Mouse (Mus musculus): Measurements from ENCODE around the gene Itga2b. TPM values are rescaled to one million over a fixed set of nuclear protein-coding genes. Genes with fewer than 3 reads are reported as not detected.

Gene Itga2b
- total RNA-seq, 2 experiments from 2014 or later, result 0.51 to 2.7 TPM

GRCm38 (mm10) chr11:102439093-102440082, 30.5 kb downstream of the Itga2b start:
- no peak for TF ChIP-seq CTCF (IDR thresholded peaks at IDR 0.05)
- no peak for DNase-seq
- intact Hi-C loops (cut with DNase I), result no loop called here
- H3K4me3 ChIP-seq, result no peak overlapping the region
- H3K27ac ChIP-seq, result no peak overlapping the region

- DNase-seq, result peak; percentile 87
- Histone ChIP-seq H3K27ac (peak overlapping the region; percentile 64), H3K4me3 (peak overlapping the region; percentile 74)
- intact Hi-C loops (cut with DNase I), result no loop called here
- TF ChIP-seq CTCF (IDR thresholded peaks at IDR 0.05), result peak; percentile 88
Observed at GRCm38 (mm10) chr11:102438212-102439092, 31.5 kb downstream of the Itga2b start.

- peak; percentile 84 for DNase-seq
- peak overlapping the region; percentile 74 for H3K4me3 ChIP-seq
- intact Hi-C loops (cut with DNase I), result no loop called here
- peak overlapping the region; percentile 64 for H3K27ac ChIP-seq
- TF ChIP-seq CTCF (IDR thresholded peaks at IDR 0.05), result peak; percentile 59
Observed at GRCm38 (mm10) chr11:102437120-102438061, 32.5 kb downstream of the Itga2b start.

GRCm38 (mm10) chr11:102436471-102436790, 33.5 kb downstream of the Itga2b start:
- H3K27ac ChIP-seq, result no peak overlapping the region
- intact Hi-C loops (cut with DNase I), result no loop called here
- DNase-seq, result no peak

GRCm38 (mm10) chr11:102435754-102436470, 34.0 kb downstream of the Itga2b start:
- TF ChIP-seq CTCF (IDR thresholded peaks at IDR 0.05), result no peak
- Histone ChIP-seq H3K4me3 (no peak overlapping the region), H3K27ac (no peak overlapping the region)
- intact Hi-C loops (cut with DNase I), result loop anchor here (2.0 kb wide), 1 partner anchor 127 kb away; no protein-coding TSS in a partner anchor
- no peak for DNase-seq

More at GRCm38 (mm10) chr11:102436471-102436790, 33.5 kb downstream of the Itga2b start:
- H3K4me3 ChIP-seq, result no peak overlapping the region
- TF ChIP-seq CTCF (IDR thresholded peaks at IDR 0.05), result no peak

- no peak for TF ChIP-seq CTCF (IDR thresholded peaks at IDR 0.05)
- no peak overlapping the region for H3K4me3 ChIP-seq
- DNase-seq, result no peak
- intact Hi-C loops (cut with DNase I), result loop anchor here (2.0 kb wide), 1 partner anchor 126 kb away; no protein-coding TSS in a partner anchor
- no peak overlapping the region for H3K27ac ChIP-seq
Observed at GRCm38 (mm10) chr11:102434816-102435705, 34.9 kb downstream of the Itga2b start.

GRCm38 (mm10) chr11:102434406-102434805, 35.5 kb downstream of the Itga2b start:
- Histone ChIP-seq H3K27ac (peak overlapping the region; percentile 91), H3K4me3 (no peak overlapping the region)
- intact Hi-C loops (cut with DNase I), result loop anchor here (2.0 kb wide), 1 partner anchor 126 kb away; no protein-coding TSS in a partner anchor
- peak; percentile 87 for DNase-seq
- TF ChIP-seq CTCF (IDR thresholded peaks at IDR 0.05), result peak; percentile 88

GRCm38 (mm10) chr11:102433866-102434265, 36.1 kb downstream of the Itga2b start:
- H3K4me3 ChIP-seq, result peak overlapping the region; percentile 58; the same call in 1 of the 2 replicates
- intact Hi-C loops (cut with DNase I), result loop anchor here (2.0 kb wide), 1 partner anchor 125 kb away; no protein-coding TSS in a partner anchor
- H3K27ac ChIP-seq, result peak overlapping the region; percentile 91
- no peak for TF ChIP-seq CTCF (IDR thresholded peaks at IDR 0.05)
- no peak for DNase-seq

- no peak for TF ChIP-seq CTCF (IDR thresholded peaks at IDR 0.05)
- DNase-seq, result peak; percentile 93
- Histone ChIP-seq H3K27ac (peak overlapping the region; percentile 91), H3K4me3 (peak overlapping the region; percentile 58)
- intact Hi-C loops (cut with DNase I), result no loop called here
Observed at GRCm38 (mm10) chr11:102432896-102433295, 37.0 kb downstream of the Itga2b start.
